Comparison of ENCODE assay signal across 12 mouse cellular contexts in genomic region chr16:32004731-32005130, GRCm38 (mm10).
"Had no signal": no experiment of that assay in that cellular context is flagged by ENCODE, and none has a peak within 500 bp of the region (broad histone marks: within the 10 kb centered on the region; RNA-seq: fewer than 3 reads in every experiment).

No protein-coding gene starts in this region.

- DNase-seq: gastrocnemius, postnatal 14 days; gastrocnemius, postnatal 36 days; heart, adult 18-20 months; heart, postnatal 10 days; kidney, adult 11 months; kidney, adult 2 months; kidney, adult 9 months; kidney, postnatal 14 days; kidney, postnatal 36 days; layer of hippocampus, adult 9-11 months; liver; liver, embryonic 13.5 days had no signal
